Mouse (Mus musculus) lung, postnatal 0 days (tissue): ENCODE results near the gene Aff3.

Source experiments
- CTCF ChIP-seq: IDR thresholded peaks from 2 replicates; pipeline ENCODE4 v1.5.1; 2016; ENCODE audit warnings: antibody characterized with exemption, mild to moderate bottlenecking
- EP300 ChIP-seq: IDR thresholded peaks from 2 replicates; pipeline ENCODE4 v1.6.1; 2016; ENCODE audit warnings: antibody characterized with exemption, mild to moderate bottlenecking, control low read depth

DNA sequence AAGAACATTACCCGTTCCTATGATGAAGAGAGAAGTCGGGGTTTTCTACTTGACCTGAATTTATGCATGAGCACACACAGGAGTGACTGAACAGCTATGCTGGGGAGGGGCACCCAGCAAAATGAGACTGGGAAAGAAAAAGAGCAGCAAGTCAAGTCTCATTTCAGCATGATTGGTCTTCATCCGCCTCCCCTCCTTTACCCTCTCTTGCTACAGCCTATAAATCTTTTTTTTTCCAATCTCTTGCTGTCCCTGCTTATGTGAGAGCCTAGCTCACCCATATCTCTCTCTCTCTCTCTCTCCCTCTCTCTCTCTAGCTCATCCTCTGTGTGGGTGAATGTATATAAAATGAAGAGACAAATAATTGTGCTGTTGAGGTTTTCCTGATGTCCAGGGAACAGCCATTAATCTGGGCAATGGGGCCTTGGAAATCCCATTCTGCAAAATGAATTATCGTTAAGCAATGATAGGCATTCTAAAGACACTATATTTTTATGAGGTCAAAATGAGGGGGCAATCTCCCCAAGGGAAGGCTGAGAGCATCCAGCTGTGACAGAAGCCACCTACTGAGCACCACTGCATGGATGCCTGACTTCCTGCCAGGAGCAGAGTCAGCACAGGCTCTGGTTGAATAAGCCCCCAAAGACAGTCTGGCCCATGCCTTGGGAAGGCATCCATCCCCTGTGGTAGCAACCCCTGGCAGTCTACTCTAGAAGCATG, 224.8 kb downstream of the Aff3 start:
- TF ChIP-seq CTCF = no peak
- TF ChIP-seq EP300 = no peak
